Mouse (Mus musculus): ENCODE data around the gene Bcdin3d. TPM values are rescaled to one million over a fixed set of nuclear protein-coding genes. Genes with fewer than 3 reads are reported as not detected.

Gene Bcdin3d
- total RNA-seq, 2 experiments from 2014 or later = 4.6 to 9.8 TPM

- no peak for ATAC-seq (ENCODE audit: poor library complexity, severe bottlenecking)
These were observed 32.2 kb downstream of the Bcdin3d start for GRCm38 (mm10) chr15:99442358-99442757.

- no peak for ATAC-seq (ENCODE audit: poor library complexity, severe bottlenecking)
These were observed 33.6 kb downstream of the Bcdin3d start for GRCm38 (mm10) chr15:99440816-99441457.

GRCm38 (mm10) chr15:99440112-99440815, 34.3 kb downstream of the Bcdin3d start:
- no peak for ATAC-seq (ENCODE audit: poor library complexity, severe bottlenecking)

- ATAC-seq (ENCODE audit: poor library complexity, severe bottlenecking) = no peak
These were observed 35.4 kb downstream of the Bcdin3d start for GRCm38 (mm10) chr15:99438966-99439698.

GRCm38 (mm10) chr15:99433913-99434312, 40.6 kb downstream of the Bcdin3d start:
- ATAC-seq (ENCODE audit: poor library complexity, severe bottlenecking) = no peak

GRCm38 (mm10) chr15:99433081-99433718, 41.3 kb downstream of the Bcdin3d start:
- ATAC-seq (ENCODE audit: poor library complexity, severe bottlenecking) = no peak

- ATAC-seq (ENCODE audit: poor library complexity, severe bottlenecking) = no peak
These were observed 42.6 kb downstream of the Bcdin3d start for GRCm38 (mm10) chr15:99431967-99432366.

GRCm38 (mm10) chr15:99431504-99431903, 43.0 kb downstream of the Bcdin3d start:
- ATAC-seq (ENCODE audit: poor library complexity, severe bottlenecking) = no peak

GRCm38 (mm10) chr15:99431063-99431462, 43.5 kb downstream of the Bcdin3d start:
- ATAC-seq (ENCODE audit: poor library complexity, severe bottlenecking) = no peak

- no peak for ATAC-seq (ENCODE audit: poor library complexity, severe bottlenecking)
These were observed 44.1 kb downstream of the Bcdin3d start for GRCm38 (mm10) chr15:99430394-99430793.

- ATAC-seq (ENCODE audit: poor library complexity, severe bottlenecking) = no peak
These were observed 50.6 kb downstream of the Bcdin3d start for GRCm38 (mm10) chr15:99423884-99424283.

GRCm38 (mm10) chr15:99423131-99423530, 51.4 kb downstream of the Bcdin3d start:
- no peak for ATAC-seq (ENCODE audit: poor library complexity, severe bottlenecking)

GRCm38 (mm10) chr15:99422551-99422950, 52.0 kb downstream of the Bcdin3d start:
- no peak for ATAC-seq (ENCODE audit: poor library complexity, severe bottlenecking)

- ATAC-seq (ENCODE audit: poor library complexity, severe bottlenecking) = no peak
These were observed 52.9 kb downstream of the Bcdin3d start for GRCm38 (mm10) chr15:99421676-99422075.

- peak; percentile 79 for ATAC-seq (ENCODE audit: poor library complexity, severe bottlenecking)
These were observed 53.4 kb downstream of the Bcdin3d start for GRCm38 (mm10) chr15:99421152-99421551.

GRCm38 (mm10) chr15:99420521-99421014, 54.0 kb downstream of the Bcdin3d start:
- ATAC-seq (ENCODE audit: poor library complexity, severe bottlenecking) = no peak

- no peak for ATAC-seq (ENCODE audit: poor library complexity, severe bottlenecking)
These were observed 54.4 kb downstream of the Bcdin3d start for GRCm38 (mm10) chr15:99420101-99420500.

Measured in megakaryocyte, adult 5-6 weeks (primary cell).